ENCODE assay signal across 9 mouse cellular contexts in genomic region chr7:142330271-142330724, GRCm38 (mm10). TPM values are rescaled to one million over a fixed set of nuclear protein-coding genes. Genes with fewer than 3 reads are reported as not detected.
DNase-seq lines count a peak whose midpoint lies in the region; ATAC-seq lines count a peak whose summit lies in the region.
"Had no signal": no experiment of that assay in that cellular context is flagged by ENCODE, and none has a peak within 500 bp of the region (broad histone marks: within the 10 kb centered on the region; RNA-seq: fewer than 3 reads in every experiment).

No protein-coding gene starts in this region.

- peak overlapping the region; percentile 0; the same call in 1 of the 2 replicates for H3K27ac ChIP-seq in lung, embryonic 16.5 days (ENCODE audit: low read length)

- DNase-seq in embryo, embryonic 10.5 days (ENCODE audit: low spot score), result peak; percentile 33
- peak; percentile 87 for DNase-seq in heart, adult 8-10 months (ENCODE audit: low spot score)
- peak; percentile 68 to 73 for DNase-seq in kidney, adult 8-10 months
- no peak for DNase-seq in layer of hippocampus, postnatal 36 days
- no peak for DNase-seq in left cerebral cortex, postnatal 25 days (ENCODE audit: low spot score in 2 of 2)
- no peak for DNase-seq in layer of hippocampus, adult 9-10 months (ENCODE audit: low spot score)

- WGBS in lung, embryonic 16.5 days, result 43% methylated on average over 9 of the region's 9 CpGs

- no peak overlapping the region for H3K4me3 ChIP-seq in lung, embryonic 16.5 days (ENCODE audit: low read length)

- H3K9me3 ChIP-seq in lung, embryonic 16.5 days (ENCODE audit: control insufficient read depth, low read length), result no peaks in the 10 kb centered on the region

- peak; percentile 28; the same call in 1 of the 2 replicates for ATAC-seq in lung, embryonic 16.5 days (ENCODE audit: low read depth)
- no peak for ATAC-seq in activated CD4-positive, CD25-positive, alpha-beta regulatory T cell, adult 4 months

- intact Hi-C loops in left cerebral cortex, postnatal 25 days (cut with DNase I), result loop anchor here (5.0 kb wide), 2 partner anchors 167 to 347 kb away; partner anchors contain the start of gene Tnnt3

- no peaks in the 10 kb centered on the region for H3K36me3 ChIP-seq in lung, embryonic 16.5 days (ENCODE audit: control insufficient read depth, insufficient read depth, low read length)

- H3K9ac ChIP-seq in lung, embryonic 16.5 days (ENCODE audit: low read length), result no peak overlapping the region

- no peaks in the 10 kb centered on the region for H3K27me3 ChIP-seq in lung, embryonic 16.5 days (ENCODE audit: control insufficient read depth, insufficient read depth, low read depth, low read length)

- H3K4me1 ChIP-seq in lung, embryonic 16.5 days (replicated peaks; ENCODE audit: control insufficient read depth, insufficient read depth, low read length), result peaks cover 14% of the 10 kb centered on the region

- no peak overlapping the region for H3K4me2 ChIP-seq in lung, embryonic 16.5 days (ENCODE audit: low read depth, low read length)

RNA-seq across cellular contexts. Expression of gene Krtap5-4, which starts 26.9 kb away (rescaled TPM):
- total RNA-seq in heart, adult 8-10 months (2022), result not detected
- not detected in 2 replicates for polyA plus RNA-seq in lung, embryonic 16.5 days (2015; fragmentation: Nextera tagmentation; extraction: Ambion mirVana)
- total RNA-seq in layer of hippocampus, postnatal 36 days (2021), result not detected
- polyA plus RNA-seq in activated CD4-positive, CD25-positive, alpha-beta regulatory T cell, adult 4 months (2017; shearing (Covaris generic)), result not detected
- not detected for total RNA-seq in left cerebral cortex, postnatal 25 days (2021)
- total RNA-seq: common myeloid progenitor, adult 5-6 weeks had no signal

RNA-seq across cellular contexts. Expression of gene Krtap5-1, which starts 33.4 kb away (rescaled TPM):
- not detected for total RNA-seq in heart, adult 8-10 months (2022)
- polyA plus RNA-seq in lung, embryonic 16.5 days (2015; fragmentation: Nextera tagmentation; extraction: Ambion mirVana), result not detected in 2 replicates
- not detected for total RNA-seq in layer of hippocampus, postnatal 36 days (2021)
- not detected for polyA plus RNA-seq in activated CD4-positive, CD25-positive, alpha-beta regulatory T cell, adult 4 months (2017; shearing (Covaris generic))
- total RNA-seq in left cerebral cortex, postnatal 25 days (2021), result not detected
- total RNA-seq: common myeloid progenitor, adult 5-6 weeks had no signal

RNA-seq across cellular contexts. Expression of gene Ifitm10, which starts 43.3 kb away (rescaled TPM):
- total RNA-seq in heart, adult 8-10 months (2022), result 1 to 10 TPM; 2.4 to 4.7 (median 3.4) TPM
- polyA plus RNA-seq in lung, embryonic 16.5 days (2015; fragmentation: Nextera tagmentation; extraction: Ambion mirVana), result 5.6 and 7.5 TPM in 2 replicates
- 10 to 100 TPM; 34.2 to 35.7 TPM for total RNA-seq in layer of hippocampus, postnatal 36 days (2021)
- 1 to 10 TPM; 1.9 to 2.5 TPM for polyA plus RNA-seq in activated CD4-positive, CD25-positive, alpha-beta regulatory T cell, adult 4 months (2017; shearing (Covaris generic))
- 10 to 100 TPM; 26.4 to 28.8 TPM for total RNA-seq in left cerebral cortex, postnatal 25 days (2021)
- total RNA-seq: common myeloid progenitor, adult 5-6 weeks had no signal

RNA-seq across cellular contexts. Expression of gene Gm49369, which starts 52.2 kb away (rescaled TPM):
- total RNA-seq in heart, adult 8-10 months (2022), result 10 to 100 TPM in 1 of 4 experiments, 1 to 10 TPM in 2, under 1 TPM in 1; 0.63 to 14.1 (median 6.3) TPM
- polyA plus RNA-seq in lung, embryonic 16.5 days (2015; fragmentation: Nextera tagmentation; extraction: Ambion mirVana), result 2.5 and 3.2 TPM in 2 replicates
- total RNA-seq in layer of hippocampus, postnatal 36 days (2021), result not detected
- polyA plus RNA-seq in activated CD4-positive, CD25-positive, alpha-beta regulatory T cell, adult 4 months (2017; shearing (Covaris generic)), result not detected
- 1 to 10 TPM in 1 of 2 experiments, under 1 TPM in 1; 0.57 to 6.8 TPM for total RNA-seq in left cerebral cortex, postnatal 25 days (2021)

RNA-seq across cellular contexts. Expression of gene Gm4559, which starts 56.1 kb away (rescaled TPM):
- total RNA-seq in heart, adult 8-10 months (2022), result not detected
- polyA plus RNA-seq in lung, embryonic 16.5 days (2015; fragmentation: Nextera tagmentation; extraction: Ambion mirVana), result not detected in 2 replicates
- total RNA-seq in layer of hippocampus, postnatal 36 days (2021), result not detected
- polyA plus RNA-seq in activated CD4-positive, CD25-positive, alpha-beta regulatory T cell, adult 4 months (2017; shearing (Covaris generic)), result not detected
- not detected for total RNA-seq in left cerebral cortex, postnatal 25 days (2021)
- total RNA-seq: common myeloid progenitor, adult 5-6 weeks had no signal

Comparison
In these comparisons a context has a peak if more than half of its experiments do, and no peak if none do; other contexts are left out.
1. DNase-seq: peak in embryo, embryonic 10.5 days (single experiment), heart, adult 8-10 months (single experiment) and kidney, adult 8-10 months (2 of 2); none in layer of hippocampus, postnatal 36 days (0 of 2), left cerebral cortex, postnatal 25 days (0 of 2) and layer of hippocampus, adult 9-10 months (single experiment).
2. RNA of gene Ifitm10, which starts 43.3 kb away (total RNA-seq): 34.2 to 35.7 TPM in layer of hippocampus, postnatal 36 days and 26.4 to 28.8 TPM in left cerebral cortex, postnatal 25 days; 2.4 to 4.7 TPM in heart, adult 8-10 months; every median in the first group is over 4 times any median in the second.